Mouse (Mus musculus) heart, embryonic 16.5 days (tissue): Measurements from ENCODE around the gene Glb1l. TPM values are rescaled to one million over a fixed set of nuclear protein-coding genes. Genes with fewer than 3 reads are reported as not detected.

Experiments
- ATAC-seq: fragments of 200-750 bp; cut with Nextera tagmentation; replicated peaks from 2 replicates; pipeline ENCODE4 v1.8.0; 2017; ENCODE audit warnings: moderate number of reproducible peaks; ENCODE audit not compliant: insufficient read depth, low FRiP score; ENCODE audit errors: extremely low read depth
- H3K27ac ChIP-seq: fragments of 300-500 bp; sonication (generic); 2 replicates; pipeline ENCODE4 v1.5.1; 2014; ENCODE audit warnings: mild to moderate bottlenecking, low read length, control low read depth, moderate library complexity
- H3K27me3 ChIP-seq: fragments of 300-500 bp; sonication (generic); 2 replicates; pipeline ENCODE4 v1.6.1; 2014; ENCODE audit warnings: low read length, mixed read lengths; ENCODE audit not compliant: control insufficient read depth, insufficient read depth
- H3K36me3 ChIP-seq: fragments of 300-500 bp; sonication (generic); 2 replicates; pipeline ENCODE4 v1.6.1; 2014; ENCODE audit not compliant: control insufficient read depth, insufficient read depth
- H3K4me1 ChIP-seq: fragments of 300-500 bp; sonication (generic); 2 replicates; pipeline ENCODE4 v1.6.1; 2014; ENCODE audit warnings: low read length, mixed read lengths; ENCODE audit not compliant: control insufficient read depth, insufficient read depth
- H3K4me2 ChIP-seq: fragments of 300-500 bp; sonication (generic); 2 replicates; pipeline ENCODE4 v1.6.1; 2014; ENCODE audit warnings: low read depth, mild to moderate bottlenecking, control low read depth, low read length
- H3K4me3 ChIP-seq: fragments of 300-500 bp; sonication (generic); 2 replicates; pipeline ENCODE4 v1.5.1; 2014; ENCODE audit warnings: mild to moderate bottlenecking, control low read depth, low read length
- H3K9ac ChIP-seq: fragments of 300-500 bp; sonication (generic); 2 replicates; pipeline ENCODE4 v1.6.1; 2014; ENCODE audit warnings: low read length, control low read depth
- H3K9me3 ChIP-seq: fragments of 300-500 bp; sonication (generic); replicated peaks from 2 replicates; pipeline ENCODE4 v1.6.1; 2016; ENCODE audit warnings: low read length; ENCODE audit not compliant: control insufficient read depth
- WGBS: fragments of 180-500 bp; shearing (Covaris S2); extraction: QIAGEN DNeasy Blood & Tissue Kit; methylation state at CpG from one replicate; pipeline ENCODE4 v1.1.7; 2014; 5-methylcytosine and 5-hydroxymethylcytosine counted together
- polyA plus RNA-seq: library from polyadenylated mRNA; unstranded; fragments of >200 nt; fragmentation: Nextera tagmentation; extraction: Ambion mirVana; gene quantifications from 2 replicates; pipeline ENCODE4 v1.2.1, GENCODE M21; 2015

Glb1l gene
- polyA plus RNA-seq, 1 experiment from 2014 or later, result 8.8 TPM

DNA sequence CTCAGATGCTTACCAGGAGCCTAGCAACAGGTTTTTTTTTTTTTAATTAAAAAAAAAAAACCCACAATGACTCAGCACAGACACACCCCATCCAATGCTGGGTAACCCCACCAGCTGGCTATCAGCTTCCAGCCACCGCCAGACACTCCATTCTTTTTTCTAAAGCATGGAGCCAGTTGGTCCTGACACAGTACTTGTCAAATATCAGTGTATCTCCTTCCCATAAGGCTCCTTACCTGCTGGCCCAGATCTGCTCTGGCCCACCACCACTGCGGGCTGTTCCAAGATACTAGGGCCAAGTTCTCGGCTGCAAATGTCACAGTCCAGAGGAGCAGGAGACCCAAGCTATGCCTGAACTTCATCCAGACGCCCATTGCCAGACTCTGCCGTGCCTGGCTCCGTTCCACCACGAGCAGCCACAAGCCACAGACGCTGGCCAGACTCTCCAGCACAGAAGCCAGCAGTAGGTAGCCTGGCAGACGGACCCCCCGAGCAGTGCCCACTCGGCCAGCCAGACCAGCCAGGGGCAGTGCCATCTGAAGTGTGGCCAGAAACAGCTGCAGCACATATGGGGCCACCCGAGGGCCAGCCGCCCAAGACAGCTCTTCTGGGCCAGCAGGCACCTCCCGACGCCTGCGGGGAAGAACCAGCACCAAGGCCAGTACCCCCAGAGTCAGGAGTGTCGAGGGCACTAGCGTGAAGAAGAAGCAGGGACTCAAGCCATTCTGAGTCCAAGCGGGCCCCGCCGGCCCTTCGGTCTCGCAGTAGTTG lies 31.1 kb downstream of the Glb1l start:
- H3K4me3 ChIP-seq, result peak overlapping the region; percentile 72
- ATAC-seq, result peak; percentile 37
- peak overlapping the region; percentile 76 for H3K9ac ChIP-seq
- 6% methylated on average over 23 of the region's 23 CpGs for WGBS
- peak overlapping the region; percentile 98 for H3K4me2 ChIP-seq
- peaks cover 31% of the 10 kb centered on the region for H3K36me3 ChIP-seq
- no peaks in the 10 kb centered on the region for H3K9me3 ChIP-seq
- peaks cover 8% of the 10 kb centered on the region for H3K4me1 ChIP-seq
- no peak overlapping the region for H3K27ac ChIP-seq
- no peaks in the 10 kb centered on the region for H3K27me3 ChIP-seq

DNA sequence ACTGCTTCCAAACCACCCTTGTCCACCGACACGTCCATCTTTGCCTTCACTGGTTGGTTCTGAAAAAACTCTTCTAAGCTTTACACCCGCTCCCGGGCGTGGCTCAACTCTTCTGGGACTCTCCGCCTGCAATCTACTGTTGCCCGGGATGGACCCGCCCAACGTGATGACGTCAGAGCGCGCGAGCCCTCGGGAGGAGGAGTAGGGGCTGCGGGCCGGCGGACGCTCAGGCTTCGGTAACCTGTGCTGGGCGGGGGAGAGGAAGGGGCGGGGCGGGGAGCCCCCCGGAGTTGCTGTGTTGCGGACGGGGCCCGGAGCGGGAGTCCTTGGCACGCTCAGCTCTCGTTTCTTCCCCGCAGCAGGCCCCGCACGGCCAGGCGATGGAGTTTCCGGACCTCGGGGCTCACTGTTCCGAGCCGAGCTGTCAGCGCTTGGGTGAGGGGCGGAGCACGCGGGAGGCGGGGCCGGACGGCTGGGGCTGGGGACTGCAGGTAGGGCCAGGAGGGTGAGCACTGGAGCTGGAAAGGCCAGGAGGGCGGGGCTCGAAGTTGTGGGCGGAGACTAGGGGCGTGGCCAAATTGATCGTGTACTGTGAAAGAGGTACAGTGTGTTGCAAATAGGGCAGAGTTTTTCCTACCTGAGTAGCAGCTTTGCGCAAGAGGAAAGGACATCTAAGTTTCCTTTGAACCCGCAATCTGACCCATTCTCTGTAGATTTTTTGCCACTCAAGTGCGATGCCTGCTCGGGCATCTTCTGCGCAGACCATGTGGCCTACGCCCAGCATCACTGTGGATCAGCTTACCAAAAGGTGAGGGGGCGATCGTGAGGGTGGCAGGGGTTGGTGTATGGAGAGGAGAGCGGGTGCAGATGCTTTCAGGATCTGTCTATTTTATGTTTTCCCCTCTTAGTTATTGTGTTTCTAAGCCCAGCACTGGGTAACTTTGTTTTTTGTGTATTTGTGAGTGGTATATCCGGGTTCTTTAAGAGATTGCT lies 41.8 kb downstream of the Glb1l start, which contains the start of gene Zfand2b:
Zfand2b (plus strand) TSS at position 175 of the 993 bp plus-strand sequence.
- Histone ChIP-seq H3K9me3 (no peaks in the 10 kb centered on the region), H3K27ac (peak within 1 kb of the TSS; percentile 85), H3K4me2 (peak within 1 kb of the TSS; percentile 76), H3K36me3 (peaks cover 19% of the 10 kb centered on the region), H3K4me3 (peak within 1 kb of the TSS; percentile 76), H3K27me3 (no peaks in the 10 kb centered on the region), H3K4me1 (peaks cover 8% of the 10 kb centered on the region; the same call in 1 of the 2 replicates), H3K9ac (peak within 1 kb of the TSS; percentile 84)
- ATAC-seq, result peak; percentile 98
- 2% methylated on average over 53 of the region's 59 CpGs for WGBS

DNA sequence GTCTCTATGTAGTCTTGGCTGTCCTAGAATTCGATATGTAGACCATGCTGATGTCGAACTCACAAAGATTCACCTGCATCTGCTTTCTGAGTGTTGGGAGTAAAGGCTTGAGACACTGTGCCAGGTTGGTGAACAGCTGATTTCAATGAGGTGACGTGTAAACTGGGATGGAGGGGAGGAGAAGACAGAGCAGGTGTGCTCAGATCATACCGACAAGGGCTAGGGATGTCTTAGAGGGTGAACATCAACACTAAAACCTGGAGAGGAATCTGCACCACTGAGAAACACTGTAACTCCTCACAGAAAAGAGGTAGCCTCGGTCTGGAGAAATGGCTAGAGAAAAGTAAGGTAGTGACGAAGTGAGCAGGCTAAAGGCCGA lies 42.5 kb downstream of the Glb1l start:
- Histone ChIP-seq H3K27me3 (no peaks in the 10 kb centered on the region), H3K4me2 (peak overlapping the region; percentile 76), H3K9me3 (no peaks in the 10 kb centered on the region), H3K9ac (peak overlapping the region; percentile 84), H3K4me3 (peak overlapping the region; percentile 76), H3K27ac (peak overlapping the region; percentile 85), H3K4me1 (peaks cover 8% of the 10 kb centered on the region; the same call in 1 of the 2 replicates), H3K36me3 (peaks cover 16% of the 10 kb centered on the region)
- WGBS, result 9% methylated on average over 7 of the region's 7 CpGs
- ATAC-seq, result no peak; the same call in 1 of the 2 replicates

DNA sequence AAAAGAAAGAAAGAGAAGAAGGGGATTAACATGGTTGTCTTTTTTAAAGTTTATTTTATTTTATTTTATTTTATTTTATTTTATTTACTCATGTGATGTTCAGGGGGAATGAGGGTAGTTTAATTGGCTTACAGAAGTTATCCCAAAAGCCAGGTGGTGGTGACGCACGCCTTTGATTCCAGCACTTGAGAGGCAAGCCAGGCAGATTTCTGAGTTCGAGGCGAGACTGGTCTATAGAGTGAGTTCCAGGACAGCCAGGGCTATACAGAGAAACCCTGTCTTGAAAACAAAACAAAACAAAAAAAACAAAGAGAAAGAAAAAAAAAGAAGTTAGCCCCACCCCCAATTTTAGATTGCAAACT lies 50.4 kb downstream of the Glb1l start:
- no peaks in the 10 kb centered on the region for H3K36me3 ChIP-seq
- WGBS, result 65% methylated on average over 4 of the region's 4 CpGs
- no peak overlapping the region for H3K9ac ChIP-seq
- ATAC-seq, result no peak
- H3K4me1 ChIP-seq, result no peaks in the 10 kb centered on the region
- H3K4me3 ChIP-seq, result no peak overlapping the region
- H3K9me3 ChIP-seq, result no peaks in the 10 kb centered on the region
- H3K27ac ChIP-seq, result no peak overlapping the region
- no peak overlapping the region for H3K4me2 ChIP-seq
- no peaks in the 10 kb centered on the region for H3K27me3 ChIP-seq

DNA sequence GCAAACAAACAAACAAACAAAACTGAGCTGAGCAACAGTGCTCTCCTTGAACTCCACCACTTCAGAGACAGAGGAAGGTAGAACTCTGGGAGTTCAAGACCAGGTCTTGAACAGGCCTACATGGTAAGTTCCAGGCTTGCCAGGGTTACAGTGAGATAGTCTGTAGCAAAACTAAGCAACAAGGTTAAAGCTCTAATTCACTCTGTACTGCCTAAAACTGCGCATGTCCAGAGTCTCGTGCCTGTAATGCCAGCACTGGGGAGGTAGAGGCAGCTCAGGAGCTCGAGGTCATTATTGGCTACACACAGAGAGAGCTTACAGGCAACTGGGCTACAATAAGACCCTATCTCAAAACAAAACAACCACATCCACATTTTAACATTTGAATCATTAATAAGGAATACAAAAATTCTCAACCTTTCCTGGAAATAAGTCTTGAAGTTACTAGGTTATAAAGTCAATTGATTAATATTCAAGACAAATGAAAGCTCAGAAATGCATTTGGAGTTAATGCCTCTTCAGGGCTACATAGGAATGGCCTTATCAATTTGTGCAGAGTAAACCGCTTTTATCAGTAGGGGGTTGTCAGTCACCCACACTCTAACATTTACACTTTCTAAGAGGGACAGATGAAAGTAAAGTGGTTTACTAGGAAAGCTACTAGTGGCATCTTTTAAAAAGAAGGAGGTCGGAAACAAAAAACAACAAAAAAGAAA lies 50.9 kb downstream of the Glb1l start:
- no peak for ATAC-seq
- no peaks in the 10 kb centered on the region for H3K36me3 ChIP-seq
- no peak overlapping the region for H3K4me3 ChIP-seq
- no peak overlapping the region for H3K27ac ChIP-seq
- H3K9me3 ChIP-seq, result no peaks in the 10 kb centered on the region
- no peak overlapping the region for H3K4me2 ChIP-seq
- H3K27me3 ChIP-seq, result no peaks in the 10 kb centered on the region
- H3K9ac ChIP-seq, result no peak overlapping the region
- H3K4me1 ChIP-seq, result no peaks in the 10 kb centered on the region
- WGBS, result 48% methylated on average over 5 of the region's 5 CpGs

DNA sequence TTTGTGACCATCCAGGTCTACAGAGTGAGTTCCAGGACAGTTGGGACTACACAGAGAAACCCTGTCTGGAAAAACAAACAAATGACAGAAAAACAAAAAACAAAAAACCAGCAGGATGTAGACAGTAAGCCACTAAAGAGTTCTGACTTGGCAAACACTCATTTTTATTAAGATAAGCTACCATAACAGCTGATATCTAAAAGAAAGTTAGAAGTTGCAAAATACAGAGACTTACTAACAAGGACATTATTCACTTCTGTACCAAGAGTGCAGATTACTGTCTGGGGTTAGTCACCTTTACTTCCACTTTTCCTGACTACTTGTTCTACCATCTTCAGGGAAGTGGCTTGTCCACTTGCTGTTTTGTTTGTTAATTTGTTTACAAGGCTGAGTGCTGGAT lies 51.6 kb downstream of the Glb1l start:
- Histone ChIP-seq H3K4me3 (no peak overlapping the region), H3K27ac (no peak overlapping the region), H3K4me2 (no peak overlapping the region), H3K36me3 (no peaks in the 10 kb centered on the region), H3K9ac (no peak overlapping the region), H3K27me3 (no peaks in the 10 kb centered on the region), H3K9me3 (no peaks in the 10 kb centered on the region), H3K4me1 (no peaks in the 10 kb centered on the region)
- no peak for ATAC-seq

DNA sequence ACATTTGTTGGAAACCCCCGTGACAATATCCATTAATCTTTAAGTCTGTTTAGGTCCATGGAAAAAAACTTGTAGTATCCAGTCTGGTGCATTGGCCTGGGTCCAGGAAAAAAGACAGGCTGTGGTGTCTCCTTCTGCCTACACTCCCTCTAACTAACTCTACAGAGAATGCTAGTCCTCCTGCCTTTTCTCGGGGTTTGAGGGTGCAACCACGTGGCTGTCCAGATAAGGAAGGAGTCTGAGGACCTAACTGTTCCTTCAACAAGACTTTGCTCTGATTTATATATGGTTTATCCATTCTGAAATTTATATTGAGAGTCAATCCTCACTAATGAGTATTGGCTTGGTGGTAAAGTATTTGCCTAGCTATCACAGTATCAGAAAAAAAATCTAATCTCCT lies 54.8 kb downstream of the Glb1l start:
- no peak for ATAC-seq
- Histone ChIP-seq H3K9ac (no peak overlapping the region), H3K36me3 (no peaks in the 10 kb centered on the region), H3K27me3 (no peaks in the 10 kb centered on the region), H3K27ac (no peak overlapping the region), H3K4me3 (no peak overlapping the region), H3K4me2 (no peak overlapping the region), H3K9me3 (no peaks in the 10 kb centered on the region), H3K4me1 (no peaks in the 10 kb centered on the region)
- WGBS, result 31% methylated on average over 3 of the region's 3 CpGs

DNA sequence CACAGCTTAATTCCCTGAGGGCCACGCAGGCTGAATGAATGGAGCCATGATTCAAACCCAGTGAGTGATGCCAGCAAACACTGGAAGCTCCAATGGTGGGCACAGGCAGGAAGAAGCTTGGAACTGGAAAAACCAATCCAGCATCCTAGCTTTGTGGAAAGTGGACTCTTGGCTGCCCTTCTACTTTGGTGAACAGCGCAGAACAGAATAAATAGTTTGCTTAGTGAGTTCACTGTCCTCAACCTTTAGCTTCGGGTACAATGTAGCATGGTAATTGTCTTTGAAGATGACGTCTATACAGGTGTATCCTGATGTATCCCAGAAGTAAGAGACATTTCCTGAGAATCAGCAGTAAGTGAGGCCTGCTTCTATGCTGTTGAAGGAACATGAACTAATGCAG lies 61.9 kb downstream of the Glb1l start:
- Histone ChIP-seq H3K4me3 (no peak overlapping the region), H3K4me2 (no peak overlapping the region), H3K27ac (no peak overlapping the region), H3K4me1 (peaks cover 2% of the 10 kb centered on the region; the same call in 1 of the 2 replicates), H3K9me3 (no peaks in the 10 kb centered on the region), H3K36me3 (peaks cover 43% of the 10 kb centered on the region), H3K9ac (no peak overlapping the region), H3K27me3 (no peaks in the 10 kb centered on the region)
- ATAC-seq, result no peak
- WGBS, result 88% methylated on average over 4 of the region's 4 CpGs
